Mouse (Mus musculus) embryo, embryonic 10 days (tissue): Measurements from ENCODE around the gene Gm11444.

Experiments used
- DNase-seq: peaks from one replicate; pipeline ENCODE4 v3.0.0-alpha.2; 2015; ENCODE audit warnings: low spot score

The Gm11444 gene

DNA sequence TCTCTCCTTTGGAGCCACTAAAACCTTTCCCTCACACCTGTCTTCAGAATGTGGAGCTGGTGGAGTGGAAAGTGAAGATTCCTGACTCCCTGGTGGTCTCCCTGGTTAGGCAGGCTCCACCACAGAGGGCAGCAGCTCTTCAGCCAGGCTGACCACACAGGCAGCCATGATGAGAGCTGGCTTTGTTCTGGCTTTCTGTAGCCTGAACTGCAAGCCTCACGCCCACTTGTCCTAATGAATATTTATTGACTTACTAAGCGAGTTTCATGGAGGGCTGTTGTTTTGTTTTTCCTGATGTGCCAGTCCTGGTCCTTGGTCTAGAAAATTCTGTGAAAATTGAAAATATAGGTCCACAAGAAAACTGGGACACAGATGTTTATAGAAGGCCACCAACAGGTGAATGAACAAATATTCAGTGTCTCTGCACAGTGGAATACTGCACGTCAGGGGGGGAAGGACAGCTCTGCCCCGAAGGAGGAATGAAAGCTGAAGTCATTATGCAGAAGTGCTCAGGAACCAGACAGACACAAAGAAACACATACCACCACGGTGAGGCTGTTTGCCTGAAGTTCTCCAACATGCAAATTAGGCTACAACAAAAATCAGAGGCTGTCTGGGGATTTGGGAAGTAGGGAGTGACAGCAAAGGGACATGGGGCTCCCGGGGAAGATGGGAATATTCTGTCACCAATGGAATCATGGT, 8.0 kb upstream of the Gm11444 start:
- peak; percentile 73 for DNase-seq

DNA sequence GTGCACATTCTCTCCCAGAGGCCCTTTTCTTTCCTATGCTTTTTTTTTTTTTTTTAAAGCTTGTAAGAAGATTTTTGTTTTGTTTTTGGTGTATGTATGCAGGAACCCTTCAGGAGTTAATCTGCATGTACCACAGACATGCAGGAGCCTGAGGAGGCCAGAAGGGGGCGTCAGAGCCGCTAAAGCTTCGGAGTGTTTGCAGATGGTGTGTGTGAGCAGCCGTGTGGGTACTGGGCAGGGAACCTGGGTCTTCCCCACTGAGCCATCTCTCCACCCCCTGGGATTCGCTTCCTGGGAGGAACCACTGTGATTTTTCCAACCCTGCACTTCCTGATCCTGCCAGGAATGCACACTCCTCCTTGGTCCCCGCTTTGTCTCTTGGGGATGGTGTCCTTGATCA, 625 bp upstream of the Gm11444 start:
- DNase-seq = no peak

DNA sequence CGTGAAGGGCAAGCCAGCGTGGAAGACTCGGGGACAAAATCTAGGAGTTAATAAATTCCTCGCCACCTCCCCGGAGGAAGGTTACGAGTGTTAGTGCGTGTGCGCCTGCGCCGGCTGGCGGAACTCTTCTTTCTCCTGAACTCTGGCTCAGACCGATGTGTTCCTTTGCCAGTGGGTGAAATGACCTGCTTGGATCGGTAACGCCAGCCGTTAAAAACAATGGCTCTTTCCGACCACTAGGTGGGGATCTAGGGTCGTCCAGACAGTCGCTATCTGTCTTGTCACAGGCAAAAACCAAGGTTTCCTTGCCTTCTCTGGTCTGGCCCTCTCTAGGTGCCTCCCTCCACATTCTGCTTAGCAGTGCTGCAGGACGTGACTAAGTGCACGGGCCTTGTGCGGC, 1.1 kb downstream of the Gm11444 start:
- DNase-seq = peak; percentile 93

DNA sequence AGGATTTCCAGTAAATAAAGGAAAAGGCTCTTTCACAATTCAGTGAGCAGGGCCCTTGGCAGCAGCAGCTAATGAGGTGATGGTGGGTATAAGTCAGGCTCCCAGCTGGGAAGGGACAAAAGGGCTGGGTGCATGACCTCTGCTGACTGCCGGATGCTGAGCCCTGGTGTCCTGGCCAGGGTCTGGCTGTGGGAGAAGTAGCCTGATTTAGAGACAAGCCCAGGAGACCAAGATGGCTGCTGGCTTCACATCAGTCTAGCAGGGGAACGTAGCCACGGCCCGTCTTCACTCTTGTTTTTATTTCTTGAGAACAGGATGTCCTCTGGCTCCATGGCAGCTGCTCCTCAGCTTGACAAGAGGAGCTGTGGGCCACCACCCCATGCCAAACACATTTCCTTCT, 3.6 kb downstream of the Gm11444 start:
- no peak for DNase-seq

- DNase-seq = no peak
These were observed 4.2 kb downstream of the Gm11444 start for GRCm38 (mm10) chr11:85845921-85846320.

DNA sequence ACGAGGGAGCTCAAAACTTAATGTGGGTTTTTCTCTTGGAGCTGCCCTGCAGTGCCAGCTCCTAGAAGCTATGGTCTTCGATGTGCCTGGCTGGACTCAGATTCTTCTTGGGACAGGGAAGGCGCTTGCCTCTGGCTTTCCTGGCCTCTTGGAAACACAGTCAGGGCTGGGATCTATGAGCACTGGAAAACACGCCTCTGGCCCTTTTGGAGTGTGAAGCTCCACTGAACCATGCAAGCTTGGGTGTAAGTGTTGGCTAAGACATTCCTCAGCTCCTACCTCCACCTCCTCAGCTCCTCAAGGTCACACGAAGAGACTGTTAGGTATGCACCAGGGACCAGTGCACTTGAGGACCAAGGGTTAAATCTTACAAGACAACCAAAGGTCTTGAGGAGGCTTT, 5.2 kb downstream of the Gm11444 start:
- no peak for DNase-seq

GRCm38 (mm10) chr11:85844144-85844965, 5.8 kb downstream of the Gm11444 start:
- DNase-seq = peak; percentile 92

DNA sequence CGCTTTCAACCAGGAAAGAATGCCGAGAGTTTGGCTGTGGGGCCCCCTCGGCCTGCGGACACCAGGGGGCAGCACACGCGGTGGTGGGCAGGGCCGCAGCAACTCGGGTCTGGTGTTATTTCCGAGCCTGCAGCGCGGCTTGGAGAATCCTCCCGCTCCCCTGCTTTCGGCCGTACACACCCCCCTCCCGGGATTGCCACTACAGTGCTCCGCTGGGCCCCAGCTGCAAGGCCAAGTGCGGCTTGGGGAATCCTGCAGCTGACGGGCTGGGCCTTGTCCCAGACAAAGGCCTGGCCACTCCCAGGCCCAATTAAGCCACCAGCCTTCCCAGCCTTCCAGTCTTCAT, 6.8 kb downstream of the Gm11444 start:
- peak; percentile 88 for DNase-seq

DNA sequence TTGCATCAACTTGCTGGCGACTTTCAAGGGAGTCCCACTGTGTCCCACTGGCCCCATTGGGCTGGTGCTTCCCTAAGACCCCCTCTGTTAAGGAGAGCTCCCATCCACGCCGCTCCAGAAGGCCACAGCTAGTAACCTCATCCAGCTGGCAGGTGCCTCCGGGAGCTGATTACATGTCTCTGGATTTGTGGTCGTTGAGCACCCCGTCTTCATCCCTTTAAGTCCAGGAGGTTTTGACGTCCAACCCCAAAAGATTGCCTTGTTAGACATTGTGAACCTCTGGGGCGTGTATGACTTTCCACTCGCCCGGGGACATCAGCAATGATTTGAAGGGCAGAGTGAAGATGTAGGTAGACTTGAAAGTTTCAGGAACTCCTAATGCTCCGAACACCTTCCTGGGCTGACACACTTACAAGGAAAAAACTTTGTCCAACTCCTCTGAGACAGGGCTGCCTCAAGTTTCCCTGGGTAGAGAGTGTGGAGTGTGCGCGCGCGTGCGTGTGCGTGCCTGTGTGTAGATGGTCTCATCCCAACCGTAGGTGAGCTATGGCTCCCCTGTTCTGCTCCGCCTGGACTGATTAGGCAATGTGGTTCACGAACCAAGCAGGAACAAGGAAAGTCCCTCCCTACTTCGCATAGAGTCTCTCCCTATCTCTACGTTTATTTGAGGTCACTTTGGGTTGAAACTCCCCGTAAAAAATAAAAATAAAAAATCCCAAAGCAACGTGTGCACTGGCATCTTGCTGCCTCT, 7.4 kb downstream of the Gm11444 start:
- DNase-seq = peak; percentile 49

DNA sequence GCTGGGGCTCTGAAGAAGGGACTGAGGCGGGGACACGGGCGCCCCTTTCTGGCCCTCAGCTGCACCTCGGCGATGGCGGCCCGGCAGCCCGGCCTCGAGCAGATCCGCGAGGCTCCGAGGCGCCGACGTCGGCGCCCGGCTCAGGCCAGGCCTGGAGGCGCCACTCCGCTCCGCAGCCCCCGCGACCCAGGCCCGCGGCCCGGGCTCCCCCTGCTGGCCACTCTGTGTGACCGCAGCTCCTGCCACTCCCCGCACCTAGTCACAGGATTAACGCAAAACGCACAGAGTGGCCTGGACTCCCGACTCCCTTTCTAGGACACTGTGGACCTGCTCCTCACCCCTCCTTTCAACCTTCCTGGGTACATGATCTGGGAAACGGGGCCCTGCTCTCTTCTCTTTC, 8.2 kb downstream of the Gm11444 start:
- peak; percentile 77 for DNase-seq

GRCm38 (mm10) chr11:85841211-85841681, 8.9 kb downstream of the Gm11444 start:
- peak; percentile 56 for DNase-seq

- DNase-seq = no peak
These were observed 9.4 kb downstream of the Gm11444 start for GRCm38 (mm10) chr11:85840803-85841145.

DNA sequence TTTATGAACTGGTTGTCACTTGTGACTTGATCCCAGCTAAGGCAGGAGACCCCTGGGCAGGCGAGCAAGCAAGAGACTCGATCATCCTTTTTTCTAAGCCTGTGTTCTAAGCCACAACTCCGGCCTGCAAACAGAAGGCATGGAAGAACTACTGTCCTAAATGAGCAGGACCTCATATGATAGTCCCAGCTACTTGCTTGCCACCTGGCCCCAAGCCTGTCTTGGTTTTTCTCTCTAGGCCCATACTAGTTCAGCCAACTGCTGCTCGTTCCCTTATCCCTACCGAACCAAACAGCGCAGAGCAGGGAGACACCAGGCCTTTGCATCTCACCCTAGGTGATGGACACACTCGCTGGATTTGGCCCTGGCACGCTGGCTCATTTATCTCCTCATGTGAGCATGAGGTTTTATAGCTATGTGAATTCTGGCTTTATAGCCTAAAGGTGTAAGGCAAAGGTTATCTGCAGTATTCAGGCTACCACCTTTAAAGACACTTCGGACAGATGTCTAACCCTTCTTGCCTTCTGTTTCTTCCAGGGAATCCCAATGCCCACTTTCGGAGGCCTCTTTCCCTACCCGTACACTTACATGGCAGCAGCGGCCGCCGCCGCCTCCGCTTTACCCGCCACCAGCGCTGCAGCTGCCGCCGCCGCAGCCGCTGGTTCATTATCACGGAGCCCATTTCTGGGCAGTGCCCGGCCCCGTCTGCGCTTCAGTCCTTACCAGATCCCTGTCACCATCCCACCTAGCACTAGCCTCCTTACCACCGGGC, 9.9 kb downstream of the Gm11444 start:
- DNase-seq = no peak

- no peak for DNase-seq
These were observed 10.7 kb downstream of the Gm11444 start for GRCm38 (mm10) chr11:85839258-85840030.

GRCm38 (mm10) chr11:85838424-85839257, 11.5 kb downstream of the Gm11444 start:
- no peak for DNase-seq

DNA sequence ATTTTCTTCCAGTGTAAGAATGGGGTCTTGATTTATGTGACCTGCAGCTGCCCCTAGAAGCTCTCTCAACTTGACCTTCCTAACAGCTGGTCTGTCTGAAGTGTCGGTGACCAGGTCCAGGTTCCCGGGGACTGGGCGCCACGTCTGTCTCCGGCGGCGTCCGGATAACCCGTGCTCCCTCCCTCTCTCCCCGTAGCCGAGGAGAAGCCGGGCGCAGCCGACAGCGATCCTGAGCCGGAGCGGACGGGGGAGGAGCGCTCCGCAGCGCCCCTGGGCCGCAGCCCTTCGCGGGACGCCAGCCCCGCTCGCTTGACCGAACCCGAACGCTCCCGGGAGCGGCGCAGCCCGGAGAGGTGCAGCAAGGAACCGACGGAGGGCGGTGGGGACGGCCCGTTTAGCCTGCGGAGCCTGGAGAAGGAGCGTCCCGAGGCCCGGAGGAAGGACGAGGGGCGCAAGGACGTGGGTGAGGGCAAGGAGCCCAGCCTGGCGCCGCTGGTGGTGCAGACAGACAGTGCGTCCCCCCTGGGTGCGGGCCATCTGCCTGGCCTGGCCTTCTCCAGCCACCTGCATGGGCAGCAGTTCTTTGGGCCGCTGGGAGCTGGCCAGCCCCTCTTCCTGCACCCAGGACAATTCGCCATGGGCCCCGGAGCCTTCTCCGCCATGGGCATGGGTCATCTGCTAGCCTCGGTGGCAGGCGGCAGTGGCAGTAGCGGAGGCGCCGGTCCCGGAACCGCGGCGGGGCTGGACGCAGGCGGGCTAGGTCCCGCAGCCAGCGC, 12.3 kb downstream of the Gm11444 start:
- DNase-seq = peak; percentile 56

DNA sequence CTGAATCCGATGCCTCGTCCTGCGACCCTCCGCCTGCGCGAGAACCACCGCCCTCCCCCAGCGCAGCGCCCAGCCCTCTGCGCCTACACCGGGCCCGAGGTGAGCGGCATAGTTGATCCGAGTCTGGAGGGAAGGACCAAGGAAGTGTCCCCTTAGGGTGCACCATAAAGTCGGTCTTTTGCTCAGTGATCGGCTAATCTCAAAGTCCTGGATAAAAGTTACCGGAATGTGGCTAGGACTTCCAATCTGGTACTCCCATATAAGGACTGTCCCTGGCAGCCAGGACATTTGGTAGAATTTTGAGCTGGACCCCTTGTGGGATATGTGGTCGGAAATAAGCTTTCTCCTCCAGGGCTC, 12.9 kb downstream of the Gm11444 start:
- DNase-seq = no peak

GRCm38 (mm10) chr11:85836523-85837290, 13.4 kb downstream of the Gm11444 start:
- peak; percentile 48 for DNase-seq
